Mouse (Mus musculus) yolk sac, embryonic 10.5 days (tissue): ENCODE results near the gene Kmt2e.

Experiments
- DNase-seq: peaks from one replicate; pipeline ENCODE4 v3.0.0-alpha.2; 2017; ENCODE audit warnings: low spot score

The Kmt2e gene

GRCm38 (mm10) chr5:23433720-23434597 lies at the start of gene Kmt2e:
Gene Kmt2e (plus strand): TSS chr5:23434441.
- peak; percentile 91 for DNase-seq

GRCm38 (mm10) chr5:23385136-23385535 lies 49.1 kb upstream of the Kmt2e start:
- no peak for DNase-seq

DNA sequence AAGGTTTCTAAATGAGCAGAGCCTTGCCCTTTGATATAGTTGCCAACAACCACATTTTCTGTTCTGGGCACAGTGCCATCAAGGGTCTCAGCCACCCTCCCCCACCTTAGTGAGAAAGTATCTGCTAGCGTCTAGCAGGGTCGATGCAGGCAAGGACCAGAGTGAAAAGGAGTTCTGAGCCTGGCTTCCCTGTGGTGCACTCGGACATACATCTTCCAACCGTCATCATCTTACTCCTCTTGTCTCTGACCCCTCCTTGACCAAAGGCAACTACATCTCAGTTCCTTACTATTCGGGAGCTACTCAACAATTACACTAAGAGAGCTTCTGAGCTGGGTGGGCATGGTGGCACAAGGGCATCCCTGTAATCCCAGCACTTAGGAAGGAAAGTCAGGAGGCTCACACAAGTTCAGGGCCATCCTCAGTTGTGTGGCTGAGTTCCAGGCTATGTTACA lies 48.5 kb upstream of the Kmt2e start:
- no peak for DNase-seq

- DNase-seq, result peak; percentile 69
These were observed 47.5 kb upstream of the Kmt2e start for GRCm38 (mm10) chr5:23386562-23387312.

DNA sequence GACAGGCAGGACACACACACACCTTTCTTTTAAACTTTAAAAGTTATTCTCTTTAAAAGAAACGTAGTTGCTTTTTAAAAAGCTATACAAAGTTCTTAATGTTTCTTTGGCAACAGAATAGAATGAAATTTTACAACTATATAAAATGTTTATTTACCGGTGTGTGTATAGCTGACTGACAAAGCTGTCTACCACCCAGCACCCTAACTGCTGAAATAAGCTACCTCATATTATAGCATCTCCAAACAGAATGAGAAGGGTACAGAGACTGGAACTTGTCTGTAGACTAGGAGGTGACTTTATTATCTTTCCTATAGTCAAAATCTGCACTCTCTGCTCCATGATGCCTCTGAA lies 47.0 kb upstream of the Kmt2e start:
- no peak for DNase-seq

DNA sequence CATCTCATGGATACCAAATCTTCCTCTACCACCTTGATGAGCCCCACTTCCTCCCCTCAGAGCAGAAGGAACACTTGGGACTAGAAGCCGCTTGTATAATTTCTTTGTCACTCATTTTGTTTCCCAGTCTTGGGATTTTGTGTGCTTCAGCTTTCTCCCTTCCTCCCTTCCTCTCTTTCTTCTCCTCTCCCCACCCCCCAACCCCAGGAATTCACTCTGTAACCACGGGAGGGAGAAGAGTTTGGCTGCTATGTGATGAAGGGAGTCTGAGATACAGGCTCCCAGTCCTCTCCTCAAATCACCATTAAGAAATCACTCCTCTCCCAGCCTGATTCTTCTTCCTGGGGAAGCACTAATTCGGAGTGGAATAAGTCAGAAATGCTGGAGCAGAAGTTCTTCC lies 46.1 kb upstream of the Kmt2e start:
- DNase-seq, result no peak

DNA sequence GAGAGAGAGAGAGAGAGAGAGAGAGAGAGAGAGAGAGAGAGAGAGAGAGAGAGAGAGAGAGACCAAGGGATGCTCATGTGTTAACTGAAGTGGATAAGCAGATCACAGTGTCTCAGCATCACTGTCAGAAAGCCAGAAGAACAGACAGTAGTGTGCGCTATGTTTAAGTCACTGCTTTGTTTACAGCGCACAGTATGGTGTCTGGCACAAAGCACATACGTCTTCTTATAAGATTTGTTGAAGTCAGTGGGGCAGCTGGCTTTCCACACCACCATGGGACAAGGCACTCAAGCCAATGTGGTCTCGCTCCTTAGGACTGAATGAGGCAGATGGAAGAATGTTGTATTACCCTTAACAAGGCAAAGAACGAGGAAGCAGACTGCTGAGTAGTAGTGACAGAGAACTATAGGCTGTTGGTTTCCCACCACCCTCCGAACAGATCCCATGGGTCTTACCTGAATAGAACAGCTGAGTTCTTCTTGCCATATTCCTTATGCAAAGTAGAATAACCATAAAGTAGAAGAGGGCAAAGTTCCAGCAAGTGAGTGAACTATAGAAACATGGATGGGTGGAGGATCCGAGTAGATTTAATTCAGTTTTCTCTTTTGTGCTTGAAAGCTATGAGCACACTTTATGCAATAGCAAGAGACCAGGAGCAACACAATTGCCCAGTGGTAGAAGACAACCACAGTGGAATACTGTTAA lies 44.5 kb upstream of the Kmt2e start:
- no peak for DNase-seq

GRCm38 (mm10) chr5:23391714-23392113 lies 42.5 kb upstream of the Kmt2e start:
- no peak for DNase-seq

DNA sequence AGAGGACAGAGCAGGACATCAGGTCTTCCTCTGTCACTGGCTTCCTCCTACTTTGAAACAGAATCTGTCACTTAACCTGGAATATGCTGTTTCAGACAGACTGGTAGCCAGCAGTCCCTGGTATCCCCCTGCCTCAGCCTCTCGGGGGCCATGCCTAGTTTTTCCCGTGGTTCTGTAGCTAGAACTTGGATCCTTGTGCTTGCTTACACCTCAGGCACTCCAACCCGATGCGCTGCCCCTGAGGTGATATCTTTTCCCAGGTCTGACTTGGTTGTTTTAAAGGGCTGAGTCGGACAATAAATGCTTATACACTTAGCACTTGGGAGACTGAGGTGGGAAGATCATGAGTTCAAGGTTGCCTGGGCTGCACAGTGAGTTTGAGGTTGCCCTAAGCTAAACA lies 40.4 kb upstream of the Kmt2e start:
- DNase-seq, result no peak

DNA sequence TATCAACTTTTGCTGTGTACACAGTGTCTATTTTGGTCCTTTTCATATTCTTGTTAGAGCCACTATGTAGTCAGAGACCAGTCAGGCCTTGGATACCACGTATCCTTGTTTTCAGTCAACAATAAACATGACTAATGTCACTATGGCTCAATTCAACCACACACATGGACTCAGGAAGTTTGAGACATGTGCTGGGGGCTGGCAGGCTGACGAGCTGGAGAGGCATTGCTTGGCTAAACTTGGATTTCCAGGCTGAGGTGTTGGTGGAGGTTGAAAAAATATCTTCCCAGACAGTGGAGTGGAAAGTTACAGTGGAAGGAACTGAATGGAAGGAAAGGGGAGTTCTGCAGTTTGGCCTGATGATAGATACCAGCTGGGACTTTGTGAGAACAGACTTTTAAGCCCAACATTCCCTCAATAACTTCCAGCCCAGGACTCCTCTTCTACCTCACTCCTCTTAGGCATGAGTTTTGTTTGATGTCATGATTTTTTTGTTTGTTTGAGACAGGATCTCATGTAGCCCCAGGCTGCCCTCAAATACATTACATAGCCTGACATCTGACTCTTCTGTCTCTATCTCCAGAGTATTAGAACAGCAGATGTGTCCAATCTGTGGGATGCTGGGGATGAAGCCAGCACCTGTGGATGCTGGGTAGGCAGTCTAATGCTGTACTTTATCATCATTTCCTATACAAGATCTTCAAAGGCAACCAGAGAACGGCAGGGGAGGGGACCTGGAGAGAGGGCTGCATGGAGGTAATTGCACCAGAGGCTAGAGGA lies 39.7 kb upstream of the Kmt2e start:
- no peak for DNase-seq

DNA sequence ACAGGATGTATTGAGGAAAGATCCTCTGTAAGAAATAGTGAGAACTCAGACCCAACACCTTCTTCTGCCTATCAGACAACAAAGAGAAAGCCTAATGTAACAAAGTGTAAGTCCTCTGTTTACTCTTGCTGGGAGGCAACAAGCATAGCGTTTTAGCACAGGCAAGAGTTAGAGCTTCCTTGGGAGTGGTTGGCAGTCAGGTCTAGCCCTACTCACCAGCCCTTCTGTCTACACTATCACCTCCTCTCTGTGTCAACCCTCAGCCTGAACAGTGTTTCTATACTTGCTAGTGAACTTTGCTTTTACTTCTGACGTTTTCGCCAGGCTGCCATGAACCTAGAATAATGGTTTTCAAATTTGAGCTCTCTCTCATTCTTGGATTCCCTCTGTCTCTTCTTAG lies 38.5 kb upstream of the Kmt2e start:
- no peak for DNase-seq

DNA sequence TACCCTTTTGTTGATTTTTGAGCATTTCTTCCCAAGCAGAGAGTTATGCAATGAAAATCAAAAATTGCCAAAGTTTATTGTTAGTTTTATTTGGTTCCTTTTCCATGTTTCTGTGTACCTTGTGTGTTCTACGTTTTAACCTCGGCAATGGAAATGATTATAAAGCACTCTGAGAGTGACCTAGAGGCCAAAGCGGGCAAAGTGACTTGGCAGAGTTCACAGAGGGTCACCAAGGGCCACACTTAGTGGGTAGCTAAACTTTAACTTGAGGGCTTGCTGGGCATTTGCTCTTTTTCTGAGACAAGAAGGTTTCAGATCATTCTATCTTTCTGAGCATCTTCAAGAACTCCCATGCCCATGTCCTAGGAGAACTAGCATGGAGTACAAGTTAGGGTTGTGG lies 37.5 kb upstream of the Kmt2e start:
- DNase-seq, result no peak

GRCm38 (mm10) chr5:23400156-23400555 lies 34.1 kb upstream of the Kmt2e start:
- DNase-seq, result no peak

DNA sequence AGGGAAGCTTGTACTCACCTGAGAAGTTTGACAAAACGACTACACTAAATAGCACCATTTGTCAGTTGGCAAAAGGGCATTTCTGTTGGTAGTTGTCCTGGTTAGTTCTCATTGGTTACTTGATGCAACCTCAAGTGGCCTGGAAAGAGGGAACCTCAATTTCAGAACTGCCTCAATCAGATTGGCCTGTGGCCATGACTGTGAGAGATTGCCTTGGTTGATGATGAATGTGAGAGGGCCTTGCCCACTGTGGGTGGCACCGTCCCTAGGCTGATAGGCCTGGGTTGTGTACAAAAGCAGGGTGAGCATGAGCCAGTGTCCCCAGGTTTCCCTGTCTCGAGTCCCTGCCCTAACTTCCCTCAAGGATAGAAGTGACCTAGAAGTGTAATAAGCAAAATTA lies 33.4 kb upstream of the Kmt2e start:
- no peak for DNase-seq

GRCm38 (mm10) chr5:23401368-23401767 lies 32.9 kb upstream of the Kmt2e start:
- no peak for DNase-seq

DNA sequence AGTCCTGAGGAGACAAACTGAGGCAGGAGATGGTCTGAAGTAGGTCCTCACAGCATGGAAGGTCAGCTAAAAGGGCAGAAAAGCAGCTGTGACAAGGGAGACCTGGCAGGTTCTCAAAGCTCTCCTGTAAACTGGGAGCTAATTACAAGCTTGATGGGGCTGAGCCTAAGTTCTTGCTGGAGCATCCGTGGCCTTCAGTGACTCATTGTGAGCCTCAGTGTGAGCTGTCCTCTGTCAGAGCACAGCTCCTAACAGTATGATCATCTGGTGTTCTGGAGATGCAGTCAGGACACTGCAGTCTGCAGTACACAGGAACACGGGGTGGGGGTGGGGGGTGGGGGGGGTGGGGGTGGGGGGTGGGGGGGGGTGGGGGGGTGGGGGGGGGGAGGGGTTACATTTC lies 32.2 kb upstream of the Kmt2e start:
- DNase-seq, result no peak

GRCm38 (mm10) chr5:23403161-23403560 lies 31.1 kb upstream of the Kmt2e start:
- no peak for DNase-seq

- no peak for DNase-seq
These were observed 28.4 kb upstream of the Kmt2e start for GRCm38 (mm10) chr5:23405666-23406404.

DNA sequence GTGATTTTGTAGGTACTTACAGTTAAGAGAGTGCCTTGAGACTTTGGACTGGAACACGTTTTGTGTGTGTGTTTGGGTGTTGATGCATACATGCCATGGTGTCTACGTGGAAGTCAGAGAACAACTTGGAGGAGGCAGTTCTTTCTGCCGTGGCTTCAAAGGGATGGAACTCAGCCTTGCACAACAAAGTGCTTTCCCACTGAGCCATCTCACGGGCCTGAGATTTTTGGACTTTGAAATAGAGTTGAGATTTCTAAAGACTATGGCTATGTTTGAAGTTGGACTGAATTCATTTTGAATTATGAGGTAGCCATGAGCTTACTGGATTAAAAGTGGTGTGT lies 27.9 kb upstream of the Kmt2e start:
- DNase-seq, result no peak

- no peak for DNase-seq
These were observed 26.1 kb upstream of the Kmt2e start for GRCm38 (mm10) chr5:23408106-23408505.

- no peak for DNase-seq
These were observed 24.1 kb upstream of the Kmt2e start for GRCm38 (mm10) chr5:23410040-23410717.
